Mouse (Mus musculus) mesoderm, embryonic 11.5 days (tissue): ENCODE data around the gene Ankrd9.

ENCODE experiments used
- DNase-seq: peaks from one replicate; pipeline ENCODE4 v3.0.0-alpha.2; 2012; ENCODE audit warnings: low read depth, low spot score

The Ankrd9 gene

DNA sequence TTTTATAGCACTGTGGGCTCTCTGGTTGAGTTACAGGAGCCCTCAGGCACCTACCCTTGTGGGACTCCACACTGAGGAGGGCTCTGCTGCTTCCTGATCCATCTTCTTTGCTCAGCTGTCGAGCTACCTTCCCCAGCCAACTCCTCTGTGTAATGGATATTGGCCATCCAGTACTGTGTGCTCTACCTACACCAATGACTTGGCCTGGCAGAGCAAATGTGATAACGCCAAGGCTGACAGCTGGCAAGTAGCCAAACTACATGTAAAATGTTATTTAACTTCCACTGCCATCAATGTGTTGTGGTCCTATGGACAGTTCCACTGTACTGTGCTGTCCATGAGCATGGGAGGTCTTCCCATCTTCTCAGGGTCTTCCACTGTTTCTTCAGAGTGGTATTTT is 16.9 kb downstream of the Ankrd9 start:
- no peak for DNase-seq

DNA sequence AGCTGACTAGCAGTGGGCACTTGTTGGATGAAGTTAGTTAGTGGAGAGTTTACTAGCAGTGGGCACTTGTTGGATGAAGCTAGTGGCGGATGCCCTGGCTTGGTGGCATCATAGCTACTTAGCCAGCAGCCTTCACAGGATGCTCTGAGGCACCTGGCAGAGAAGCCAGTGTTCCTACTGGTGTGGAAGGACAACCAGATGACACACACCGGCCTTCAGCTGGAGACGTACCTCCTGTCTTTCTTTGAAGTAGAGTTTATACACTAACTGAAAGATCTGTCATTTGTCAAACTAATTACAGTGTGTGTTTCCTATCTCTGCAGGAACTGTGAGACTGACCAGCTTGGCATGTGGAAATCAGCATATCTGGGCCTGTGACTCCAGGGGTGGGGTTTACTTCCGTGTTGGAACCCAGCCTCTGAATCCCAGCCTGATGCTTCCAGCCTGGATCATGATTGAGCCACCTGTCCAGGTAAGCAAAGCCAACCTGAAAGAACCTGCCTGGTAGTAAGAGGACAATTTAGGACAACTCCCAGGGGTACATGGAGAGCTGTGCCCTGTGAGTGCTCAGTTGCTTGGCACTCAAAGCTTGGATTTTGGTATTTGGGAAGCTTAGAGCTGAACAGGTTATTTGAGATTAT is 24.4 kb downstream of the Ankrd9 start:
- DNase-seq = no peak

DNA sequence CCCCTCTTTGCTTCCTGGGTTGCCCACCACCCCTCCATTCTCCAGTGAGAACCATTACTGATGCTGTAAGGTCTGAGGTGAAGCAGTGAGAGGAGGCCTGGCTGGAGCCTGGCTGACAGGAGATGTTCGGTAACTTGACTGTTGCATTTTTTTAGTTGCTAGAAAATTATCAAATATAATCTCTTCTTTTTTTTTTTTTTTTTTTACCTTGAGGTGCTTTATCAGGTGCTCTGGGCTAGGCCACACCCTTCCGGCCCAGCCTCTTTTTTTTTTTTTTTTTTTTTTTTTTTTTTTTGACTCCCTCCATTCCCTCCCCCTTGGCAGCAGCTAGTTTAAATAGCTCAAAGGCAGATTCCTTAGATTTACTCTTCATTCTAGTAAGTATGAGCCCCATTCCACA is 24.9 kb downstream of the Ankrd9 start:
- no peak for DNase-seq

DNA sequence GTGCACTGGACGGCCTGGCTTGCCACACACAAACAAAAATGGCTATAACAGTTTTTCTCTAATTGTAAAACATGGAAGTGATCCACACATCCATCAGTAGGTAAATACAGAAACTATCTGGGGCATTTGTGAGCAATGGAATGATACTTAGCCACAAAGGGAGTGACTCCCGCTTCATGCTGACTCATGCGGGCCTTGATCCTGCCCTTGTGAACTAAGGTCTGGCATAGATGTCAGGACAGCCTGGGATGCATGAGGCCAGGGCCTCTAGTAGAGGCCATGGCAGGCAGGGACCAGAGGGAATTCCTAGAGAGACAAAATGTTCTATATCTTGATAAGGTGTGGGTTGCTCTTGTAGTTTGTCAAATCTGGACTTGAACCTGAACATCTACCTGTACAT is 25.4 kb downstream of the Ankrd9 start:
- no peak for DNase-seq

DNA sequence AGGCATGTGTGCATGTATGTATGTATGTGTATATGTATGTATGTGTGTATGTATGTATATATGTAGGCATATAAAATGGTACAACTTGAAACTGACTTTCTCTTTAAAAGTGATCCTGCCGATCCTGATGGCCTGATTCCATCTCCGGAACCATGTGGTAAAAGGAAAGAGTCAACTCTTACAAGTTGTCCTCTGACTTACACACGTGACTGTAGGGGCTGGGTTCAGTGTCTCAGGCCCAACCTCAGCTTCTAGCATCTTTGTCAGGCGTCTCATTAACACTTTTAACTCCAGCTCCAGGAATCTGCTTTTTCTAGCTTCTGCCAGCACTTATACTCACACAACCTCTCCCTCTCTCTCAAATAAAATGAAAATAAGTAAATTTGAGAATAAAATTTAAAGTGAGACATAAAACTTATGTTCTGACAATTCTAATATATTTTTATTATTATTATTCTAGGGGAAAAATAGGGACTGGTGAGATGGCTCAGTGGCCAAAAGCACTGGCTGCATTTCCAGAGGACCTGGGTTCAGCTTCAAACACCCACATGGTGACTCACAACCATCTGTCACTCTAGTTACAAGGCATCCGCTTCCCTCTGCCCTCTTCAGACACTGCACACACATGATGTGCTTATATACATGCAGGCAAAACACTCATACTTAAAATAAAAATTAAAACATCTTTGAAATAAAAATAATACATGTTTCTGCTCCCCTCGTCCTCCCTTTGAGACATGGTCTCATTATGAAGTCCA is 26.0 kb downstream of the Ankrd9 start:
- DNase-seq = no peak

DNA sequence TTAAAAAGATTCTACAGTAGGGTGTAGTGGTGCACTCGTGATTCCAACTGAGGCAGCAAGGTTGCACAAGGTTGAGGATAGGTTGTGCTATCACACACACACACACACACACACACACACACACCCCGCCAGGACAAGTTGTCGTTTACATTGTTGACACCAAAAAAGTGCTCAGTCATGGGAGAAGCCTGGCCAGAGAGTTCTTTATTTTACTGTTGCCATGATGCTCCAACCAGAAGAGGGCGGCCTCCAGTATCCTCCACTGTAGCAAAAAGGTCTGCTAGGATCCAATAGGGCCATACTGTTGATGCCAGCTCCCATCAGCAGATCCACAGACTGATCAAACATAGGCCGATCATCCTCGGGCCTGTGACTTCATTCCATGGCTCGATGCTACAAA is 27.6 kb downstream of the Ankrd9 start:
- no peak for DNase-seq

DNA sequence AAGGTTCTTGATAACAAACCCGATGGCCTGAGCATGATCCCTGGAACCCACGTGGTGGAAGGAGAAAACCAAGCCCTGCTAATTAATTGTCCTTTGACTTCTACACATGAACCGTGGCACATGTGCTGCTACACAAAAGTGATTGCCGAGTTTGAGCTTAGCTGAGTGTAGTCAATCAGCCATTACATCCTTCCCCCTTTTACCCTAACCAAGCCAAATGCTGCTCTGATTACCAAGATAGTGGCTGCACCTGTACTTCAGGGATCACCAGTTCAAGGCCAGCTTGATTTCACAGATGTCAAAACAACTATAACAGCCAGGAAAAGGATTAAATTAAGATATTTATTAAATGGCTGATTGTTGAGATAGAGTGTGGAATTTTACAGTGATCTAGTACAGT is 28.7 kb downstream of the Ankrd9 start:
- no peak for DNase-seq

DNA sequence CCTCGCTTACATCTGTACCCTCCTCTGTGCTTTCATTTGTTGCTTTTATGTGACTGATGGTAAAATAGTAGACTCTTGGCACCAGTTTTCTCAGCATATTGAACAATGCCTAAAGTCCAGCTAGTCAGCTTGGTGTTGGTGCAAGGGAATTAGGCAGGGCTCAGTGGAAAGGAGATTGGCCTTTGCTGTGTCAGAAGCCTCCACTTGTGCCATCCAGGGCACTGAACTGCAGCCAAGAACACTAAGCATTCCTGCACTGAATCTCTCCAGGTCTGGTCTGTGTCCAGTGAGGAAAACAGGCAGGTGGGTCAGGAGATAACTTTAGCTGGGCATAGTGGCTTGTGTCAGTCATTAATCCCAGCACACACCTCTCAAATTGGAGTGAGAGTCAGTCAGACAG is 29.4 kb downstream of the Ankrd9 start:
- no peak for DNase-seq

DNA sequence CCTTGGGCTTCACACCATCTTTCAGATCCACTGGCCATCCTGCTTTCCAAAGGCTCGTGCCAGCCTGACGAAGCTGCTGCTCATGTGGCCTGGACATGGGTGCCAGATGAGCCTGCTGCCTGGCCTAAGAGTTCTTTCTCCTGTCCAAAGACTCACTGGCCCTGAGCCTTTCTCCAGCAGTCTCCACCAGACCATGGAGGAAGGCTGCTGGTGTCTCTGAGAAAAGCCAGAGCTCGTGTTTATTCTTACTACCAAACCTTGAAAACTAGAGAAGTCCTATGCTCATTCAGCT is 30.0 kb downstream of the Ankrd9 start:
- DNase-seq = no peak

DNA sequence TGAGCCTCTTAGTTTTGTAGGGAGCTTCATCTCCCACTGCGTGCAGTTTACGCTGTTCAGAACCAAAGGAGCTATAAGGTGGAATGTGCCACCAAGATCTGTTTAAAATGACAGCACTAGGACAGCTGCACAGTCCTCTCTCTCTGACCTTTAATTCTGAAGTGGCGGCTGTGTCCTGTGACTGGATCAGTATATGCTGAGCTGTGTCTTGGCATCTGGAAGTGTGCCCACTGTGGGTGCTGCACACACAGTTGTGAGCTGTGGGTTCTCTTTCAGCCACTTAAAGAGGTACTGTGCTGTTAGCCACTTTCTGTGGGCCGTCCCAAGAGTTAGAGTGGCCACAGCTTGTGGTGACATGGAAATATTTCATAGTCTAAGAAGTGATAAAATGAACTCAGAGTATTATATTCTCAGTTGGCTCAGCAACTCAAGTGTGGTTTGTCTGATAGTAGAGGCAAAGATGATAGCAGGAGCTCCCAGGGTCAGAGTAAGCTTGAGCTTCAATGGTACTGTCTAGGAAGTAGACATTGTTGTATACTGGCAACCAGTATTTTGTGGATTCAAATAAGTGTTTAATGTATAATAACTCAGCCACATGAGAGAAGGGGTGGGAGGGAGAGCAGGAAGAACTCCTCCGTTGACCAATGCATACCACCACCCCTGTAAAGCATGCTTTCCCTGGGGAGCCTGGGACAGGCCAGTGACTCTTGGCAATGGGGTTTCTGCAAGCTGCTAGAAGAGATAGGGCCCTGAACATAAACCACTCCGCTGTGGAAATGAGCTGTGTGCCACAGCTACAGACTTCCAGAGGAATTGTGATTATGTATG is 30.5 kb downstream of the Ankrd9 start:
- DNase-seq = no peak

DNA sequence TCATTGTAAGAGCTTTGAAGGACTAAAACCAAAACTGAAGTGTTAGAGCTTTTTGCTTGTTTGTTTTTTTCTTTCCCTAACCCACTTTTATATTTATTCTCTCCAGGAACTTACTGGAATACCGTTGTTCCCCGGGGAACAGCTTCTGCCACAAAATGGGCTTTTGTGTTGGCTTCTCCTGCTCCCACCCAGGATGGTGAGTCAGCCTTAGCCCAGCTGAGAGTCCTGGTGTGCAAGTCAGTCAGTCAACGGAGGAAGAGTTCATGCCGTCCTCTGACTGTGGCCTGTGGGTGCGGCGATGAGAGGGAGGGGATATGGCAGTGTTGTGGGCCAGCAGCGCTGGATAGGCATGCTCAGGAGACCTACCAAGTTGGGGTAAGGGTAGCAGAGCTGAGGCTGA is 32.6 kb downstream of the Ankrd9 start:
- no peak for DNase-seq

DNA sequence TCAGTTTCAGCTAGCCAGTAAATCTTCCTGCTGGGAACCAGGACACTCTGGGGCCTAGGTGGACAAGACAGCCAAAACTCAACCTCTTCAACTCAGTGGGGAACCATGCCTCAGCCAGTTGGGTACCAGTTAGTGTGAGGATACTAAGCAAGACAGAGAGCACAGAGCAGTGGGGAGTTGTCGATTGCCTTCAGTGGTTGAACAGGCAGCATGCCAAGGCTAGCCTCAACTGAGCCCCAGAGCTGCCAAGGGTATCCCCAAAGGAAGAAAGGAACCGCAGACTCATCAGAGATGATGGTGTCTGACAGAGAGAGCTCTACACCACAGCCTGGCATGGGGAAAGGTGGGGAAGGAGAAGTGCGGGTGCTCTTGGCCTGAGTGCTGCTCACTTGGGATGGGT is 38.0 kb downstream of the Ankrd9 start:
- no peak for DNase-seq

DNA sequence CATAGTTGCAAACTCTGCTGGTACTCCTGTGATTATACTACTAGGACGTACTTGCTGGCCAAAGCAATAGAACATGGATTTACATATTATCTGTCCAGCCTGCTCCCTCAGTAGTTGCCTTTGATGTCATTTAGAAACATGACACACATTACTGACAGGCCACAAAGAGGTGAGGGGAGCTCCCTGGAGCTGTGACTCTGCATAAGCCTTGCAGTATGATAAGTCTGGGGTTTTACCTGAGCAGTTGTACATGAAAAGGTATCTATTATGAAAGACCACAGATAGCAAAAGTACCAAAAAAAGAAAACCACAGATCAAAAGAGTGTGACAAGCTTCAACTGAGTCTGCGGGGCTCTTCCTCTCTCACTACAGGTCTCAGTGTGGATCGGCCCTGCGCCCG is 39.5 kb downstream of the Ankrd9 start:
- no peak for DNase-seq

DNA sequence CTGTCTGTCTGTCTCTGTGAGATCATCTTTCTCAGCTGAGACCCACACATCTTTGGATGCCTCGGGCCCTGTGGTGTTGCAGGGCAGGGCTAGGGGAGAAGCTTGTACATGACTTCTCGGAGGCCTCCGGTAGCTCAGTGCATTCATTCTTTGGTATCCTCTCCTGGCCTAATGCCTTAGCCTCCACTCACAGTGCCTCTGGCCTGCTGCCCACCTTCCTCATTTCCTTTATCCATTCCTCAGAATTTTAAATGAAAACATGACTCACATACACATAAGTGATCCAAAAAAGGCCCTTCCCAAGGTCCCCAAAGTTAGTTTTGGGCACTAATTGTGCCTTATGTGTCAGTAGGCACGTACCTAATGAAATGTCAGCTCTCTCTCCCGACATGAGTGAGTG is 41.3 kb downstream of the Ankrd9 start:
- no peak for DNase-seq

DNA sequence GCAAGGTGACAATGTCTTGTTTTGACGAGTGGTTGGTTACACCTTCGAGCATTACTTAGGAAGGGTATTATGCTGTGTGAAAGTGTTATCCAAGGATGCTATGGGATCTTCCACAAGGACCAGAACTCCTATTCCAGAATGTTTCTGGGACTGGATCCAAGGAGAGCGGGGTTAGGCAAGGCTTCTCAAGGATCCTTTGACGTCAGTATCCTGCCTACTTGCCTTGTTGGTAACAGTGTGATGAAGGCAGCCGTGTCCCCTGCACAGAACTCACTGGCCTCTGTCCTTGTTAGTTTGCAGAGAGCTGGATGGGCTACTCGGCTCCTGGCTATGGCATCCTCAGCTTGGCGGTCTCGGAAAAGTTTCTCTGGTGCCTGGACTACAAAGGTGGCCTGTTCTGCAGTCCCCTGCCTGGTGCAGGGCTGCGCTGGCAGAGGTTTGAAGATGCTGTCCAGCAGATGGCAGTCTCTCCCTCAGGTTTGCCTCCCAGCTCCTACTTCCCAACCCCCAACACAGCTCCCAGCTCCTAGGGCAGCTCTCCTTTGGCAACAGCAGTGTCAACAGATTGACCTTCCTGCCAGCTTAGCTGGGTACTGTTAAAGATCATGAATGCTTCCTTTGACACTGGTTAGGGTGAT is 42.7 kb downstream of the Ankrd9 start:
- DNase-seq = peak; percentile 87

DNA sequence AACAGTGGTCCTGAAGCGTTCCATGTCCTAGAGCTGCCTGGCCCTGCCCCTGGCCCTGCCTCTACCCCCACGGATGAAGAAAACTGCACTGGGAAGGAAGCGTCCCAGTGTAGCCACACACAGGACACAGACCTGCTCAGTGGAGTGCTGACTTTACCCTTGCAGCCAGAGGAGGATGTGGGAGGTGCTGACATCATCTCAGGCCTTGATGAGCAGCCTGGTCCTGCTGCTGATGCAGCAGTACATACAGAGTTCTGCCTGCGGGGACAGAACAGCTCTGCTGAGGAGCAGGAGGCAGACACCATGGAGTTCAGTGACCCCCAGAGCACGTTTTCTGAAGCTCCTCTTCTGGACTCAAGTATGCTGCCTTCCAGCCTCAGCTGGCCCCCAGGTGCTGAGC is 46.0 kb downstream of the Ankrd9 start:
- no peak for DNase-seq
